Mouse (Mus musculus) embryonic facial prominence, embryonic 12.5 days (tissue): Measurements from ENCODE around the gene Gm26620. TPM values are rescaled to one million over a fixed set of nuclear protein-coding genes. Genes with fewer than 3 reads are reported as not detected.

Source experiments
- ATAC-seq: fragments of 200-750 bp; cut with Nextera tagmentation; 2 replicates; pipeline ENCODE4 v1.8.0; 2017; ENCODE audit not compliant: insufficient number of reproducible peaks, insufficient read depth, low FRiP score, low TSS enrichment
- H3K27ac ChIP-seq: fragments of 300-500 bp; sonication (generic); 2 replicates; pipeline ENCODE4 v1.5.1; 2016; ENCODE audit warnings: mild to moderate bottlenecking
- H3K27me3 ChIP-seq: fragments of 300-500 bp; sonication (generic); 2 replicates; pipeline ENCODE4 v1.6.1; 2016; ENCODE audit warnings: mild to moderate bottlenecking, moderate library complexity
- H3K36me3 ChIP-seq: fragments of 300-500 bp; sonication (generic); 2 replicates; pipeline ENCODE4 v1.6.1; 2016; ENCODE audit warnings: mild to moderate bottlenecking
- H3K4me1 ChIP-seq: fragments of 300-500 bp; sonication (generic); 2 replicates; pipeline ENCODE4 v1.6.1; 2016
- H3K4me2 ChIP-seq: fragments of 300-500 bp; sonication (generic); replicated peaks from 2 replicates; pipeline ENCODE4 v1.6.1; 2016; ENCODE audit warnings: mild to moderate bottlenecking, moderate library complexity
- H3K4me3 ChIP-seq: fragments of 300-500 bp; sonication (generic); 2 replicates; pipeline ENCODE4 v1.5.1; 2016; ENCODE audit warnings: mild to moderate bottlenecking
- H3K9ac ChIP-seq: fragments of 300-500 bp; sonication (generic); 2 replicates; pipeline ENCODE4 v1.6.1; 2016; ENCODE audit warnings: mild to moderate bottlenecking, moderate library complexity
- H3K9me3 ChIP-seq: fragments of 300-500 bp; sonication (generic); 2 replicates; pipeline ENCODE4 v1.6.1; 2016; ENCODE audit warnings: mild to moderate bottlenecking, moderate library complexity
- WGBS: fragments of 180-500 bp; shearing (Covaris S2); methylation state at CpG from one replicate; pipeline ENCODE4 v1.1.7; 2016; 5-methylcytosine and 5-hydroxymethylcytosine counted together
- polyA plus RNA-seq: library from polyadenylated mRNA; unstranded; fragments of >200 nt; fragmentation: Nextera tagmentation; extraction: Ambion mirVana; gene quantifications from 2 replicates; pipeline ENCODE4 v1.2.1, GENCODE M21; 2016

The Gm26620 gene
- 0.79 TPM in 1 of 2 replicates, not detected in the other for polyA plus RNA-seq

- H3K27me3 ChIP-seq, result no peaks in the 10 kb centered on the region
- peak within 1 kb of the TSS; percentile 87 for H3K9ac ChIP-seq
- no peaks in the 10 kb centered on the region for H3K9me3 ChIP-seq
- peak within 1 kb of the TSS; percentile 89 for H3K4me3 ChIP-seq
- peaks cover 8% of the 10 kb centered on the region for H3K4me1 ChIP-seq
- H3K36me3 ChIP-seq, result peaks cover 17% of the 10 kb centered on the region
- WGBS, result under 1% methylated on average over 46 of the region's 46 CpGs
- H3K4me2 ChIP-seq, result peak within 1 kb of the TSS; percentile 60
- ATAC-seq, result peak; percentile 84
- H3K27ac ChIP-seq, result peak within 1 kb of the TSS; percentile 83
These were observed at the start of gene Gm26620, which contains the start of gene Dusp12 for GRCm38 (mm10) chr1:170884978-170885561. TSS of gene Gm26620 (plus strand) at chr1:170885065. TSS of gene Dusp12 (minus strand) at chr1:170885540.

GRCm38 (mm10) chr1:170839685-170840084 is 45.2 kb upstream of the Gm26620 start:
- H3K27me3 ChIP-seq, result no peaks in the 10 kb centered on the region
- H3K36me3 ChIP-seq, result no peaks in the 10 kb centered on the region
- H3K9ac ChIP-seq, result no peak overlapping the region
- H3K4me3 ChIP-seq, result no peak overlapping the region
- H3K4me1 ChIP-seq, result no peaks in the 10 kb centered on the region
- H3K27ac ChIP-seq, result no peak overlapping the region
- no peaks in the 10 kb centered on the region for H3K9me3 ChIP-seq
- no peak for ATAC-seq
- H3K4me2 ChIP-seq, result no peak overlapping the region

GRCm38 (mm10) chr1:170844380-170844779 is 40.5 kb upstream of the Gm26620 start:
- Histone ChIP-seq H3K27me3 (no peaks in the 10 kb centered on the region), H3K4me1 (no peaks in the 10 kb centered on the region), H3K27ac (no peak overlapping the region), H3K9ac (no peak overlapping the region), H3K4me2 (no peak overlapping the region), H3K4me3 (no peak overlapping the region), H3K36me3 (no peaks in the 10 kb centered on the region; the same call in 1 of the 2 replicates), H3K9me3 (no peaks in the 10 kb centered on the region)
- WGBS, result 55% methylated on average over 8 of the region's 8 CpGs
- no peak for ATAC-seq

DNA sequence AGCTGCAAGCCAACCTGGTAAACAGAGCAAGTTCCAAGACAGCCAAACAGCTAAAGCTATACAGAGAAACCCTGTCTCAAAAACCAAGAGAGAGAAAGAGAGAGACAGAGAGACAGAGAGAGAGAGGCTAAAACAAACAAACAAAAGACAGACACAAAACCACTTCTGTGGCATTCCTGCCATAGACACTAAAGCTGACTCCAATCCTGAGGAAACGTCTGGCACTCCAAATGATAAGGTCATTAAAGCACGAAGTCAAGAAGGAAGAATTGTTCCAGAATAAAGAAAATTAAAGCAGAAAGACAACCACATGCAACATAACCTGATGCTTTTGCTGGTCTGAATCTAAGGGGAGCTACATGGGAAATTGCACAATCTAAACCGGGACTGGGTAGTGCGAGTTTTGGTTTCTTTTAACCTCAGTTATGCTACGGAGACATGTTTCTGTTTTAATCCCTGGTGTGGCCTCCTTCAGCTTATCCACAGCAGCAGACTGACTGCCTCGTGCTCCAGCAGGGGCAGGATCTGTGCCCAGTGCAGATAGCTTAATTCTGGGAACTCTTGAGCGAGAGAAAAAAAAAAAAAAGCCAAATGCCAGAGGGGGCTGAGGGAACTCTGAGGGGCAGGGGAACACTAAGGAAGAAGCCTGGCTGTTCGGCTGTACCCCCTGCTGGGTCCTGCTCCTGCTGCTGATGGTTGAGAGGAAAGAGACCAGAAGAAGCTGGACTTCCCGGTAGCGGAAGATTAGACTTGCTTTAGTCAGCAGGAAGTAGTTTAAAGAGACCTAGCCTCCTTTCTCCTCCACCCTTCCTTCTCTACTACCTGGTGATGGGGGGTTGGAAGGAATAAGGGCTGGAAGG is 39.2 kb upstream of the Gm26620 start:
- no peak for ATAC-seq
- Histone ChIP-seq H3K27ac (no peak overlapping the region), H3K9me3 (no peaks in the 10 kb centered on the region), H3K36me3 (peaks cover 9% of the 10 kb centered on the region), H3K4me2 (no peak overlapping the region), H3K4me3 (no peak overlapping the region), H3K4me1 (no peaks in the 10 kb centered on the region), H3K9ac (no peak overlapping the region), H3K27me3 (no peaks in the 10 kb centered on the region)
- WGBS, result 42% methylated on average over 10 of the region's 10 CpGs

GRCm38 (mm10) chr1:170850007-170850406 is 34.9 kb upstream of the Gm26620 start:
- H3K4me2 ChIP-seq, result no peak overlapping the region
- H3K9ac ChIP-seq, result no peak overlapping the region
- no peak overlapping the region for H3K27ac ChIP-seq
- ATAC-seq, result no peak
- WGBS, result 95% methylated on average over 2 of the region's 2 CpGs
- no peak overlapping the region for H3K4me3 ChIP-seq
- H3K9me3 ChIP-seq, result no peaks in the 10 kb centered on the region
- no peaks in the 10 kb centered on the region for H3K27me3 ChIP-seq
- H3K4me1 ChIP-seq, result no peaks in the 10 kb centered on the region
- peaks cover 11% of the 10 kb centered on the region for H3K36me3 ChIP-seq

GRCm38 (mm10) chr1:170850637-170851624 is 33.9 kb upstream of the Gm26620 start:
- Histone ChIP-seq H3K9ac (no peak overlapping the region), H3K9me3 (no peaks in the 10 kb centered on the region), H3K4me2 (no peak overlapping the region), H3K27me3 (no peaks in the 10 kb centered on the region), H3K4me1 (no peaks in the 10 kb centered on the region), H3K36me3 (peaks cover 11% of the 10 kb centered on the region), H3K27ac (no peak overlapping the region), H3K4me3 (no peak overlapping the region)
- 84% methylated on average over 23 of the region's 23 CpGs for WGBS
- ATAC-seq, result no peak

DNA sequence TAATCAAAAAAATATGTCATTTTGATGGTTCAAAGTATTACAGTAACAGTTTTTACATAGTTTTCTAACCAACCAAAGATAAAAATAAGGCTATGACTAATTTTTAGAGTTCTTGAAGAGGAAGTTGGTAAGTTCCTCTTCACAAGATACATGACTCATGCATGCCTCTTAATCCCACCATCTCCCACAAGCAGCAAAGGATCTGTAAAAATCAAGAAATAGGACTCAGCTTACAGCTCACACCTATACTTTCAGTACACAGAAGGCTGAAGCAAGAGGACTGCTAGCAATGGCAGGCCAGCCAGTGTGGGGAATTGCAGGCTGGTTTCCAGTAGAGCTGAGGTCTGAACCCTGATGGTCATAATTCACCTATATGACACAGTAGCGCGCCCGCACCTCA is 31.3 kb upstream of the Gm26620 start:
- Histone ChIP-seq H3K27ac (no peak overlapping the region), H3K9ac (no peak overlapping the region), H3K27me3 (no peaks in the 10 kb centered on the region), H3K4me3 (no peak overlapping the region), H3K36me3 (peaks cover 11% of the 10 kb centered on the region), H3K9me3 (no peaks in the 10 kb centered on the region), H3K4me2 (no peak overlapping the region), H3K4me1 (no peaks in the 10 kb centered on the region)
- WGBS, result 92% methylated on average over 3 of the region's 3 CpGs
- no peak for ATAC-seq

GRCm38 (mm10) chr1:170855056-170855760 is 29.7 kb upstream of the Gm26620 start:
- no peak overlapping the region for H3K9ac ChIP-seq
- H3K36me3 ChIP-seq, result peaks cover 6% of the 10 kb centered on the region
- no peaks in the 10 kb centered on the region for H3K27me3 ChIP-seq
- 84% methylated on average over 13 of the region's 13 CpGs for WGBS
- H3K4me1 ChIP-seq, result no peaks in the 10 kb centered on the region
- no peak for ATAC-seq
- H3K27ac ChIP-seq, result no peak overlapping the region
- no peak overlapping the region for H3K4me2 ChIP-seq
- no peaks in the 10 kb centered on the region for H3K9me3 ChIP-seq
- H3K4me3 ChIP-seq, result no peak overlapping the region

GRCm38 (mm10) chr1:170857369-170857768 is 27.5 kb upstream of the Gm26620 start:
- Histone ChIP-seq H3K36me3 (no peaks in the 10 kb centered on the region), H3K27me3 (no peaks in the 10 kb centered on the region), H3K4me1 (no peaks in the 10 kb centered on the region), H3K27ac (no peak overlapping the region), H3K4me3 (no peak overlapping the region), H3K9me3 (no peaks in the 10 kb centered on the region), H3K4me2 (no peak overlapping the region), H3K9ac (no peak overlapping the region)
- 78% methylated on average over 2 of the region's 2 CpGs for WGBS
- no peak for ATAC-seq

- no peak overlapping the region for H3K9ac ChIP-seq
- no peak overlapping the region for H3K4me2 ChIP-seq
- H3K4me3 ChIP-seq, result no peak overlapping the region
- 78% methylated on average over 2 of the region's 2 CpGs for WGBS
- no peaks in the 10 kb centered on the region for H3K27me3 ChIP-seq
- no peak overlapping the region for H3K27ac ChIP-seq
- H3K9me3 ChIP-seq, result no peaks in the 10 kb centered on the region
- no peak for ATAC-seq
- no peaks in the 10 kb centered on the region for H3K4me1 ChIP-seq
- H3K36me3 ChIP-seq, result no peaks in the 10 kb centered on the region
These were observed 26.0 kb upstream of the Gm26620 start for GRCm38 (mm10) chr1:170858872-170859271.
